Mouse (Mus musculus) embryo, embryonic 10.5 days (tissue): ENCODE data around the gene Ube2t.
A peak's percentile ranks its signal among the peaks of the same experiment; 100 is the strongest.

ENCODE experiments used
- DNase-seq: peaks from one replicate; pipeline ENCODE4 v3.0.0-alpha.2; 2015; ENCODE audit warnings: low spot score

Ube2t gene

DNA sequence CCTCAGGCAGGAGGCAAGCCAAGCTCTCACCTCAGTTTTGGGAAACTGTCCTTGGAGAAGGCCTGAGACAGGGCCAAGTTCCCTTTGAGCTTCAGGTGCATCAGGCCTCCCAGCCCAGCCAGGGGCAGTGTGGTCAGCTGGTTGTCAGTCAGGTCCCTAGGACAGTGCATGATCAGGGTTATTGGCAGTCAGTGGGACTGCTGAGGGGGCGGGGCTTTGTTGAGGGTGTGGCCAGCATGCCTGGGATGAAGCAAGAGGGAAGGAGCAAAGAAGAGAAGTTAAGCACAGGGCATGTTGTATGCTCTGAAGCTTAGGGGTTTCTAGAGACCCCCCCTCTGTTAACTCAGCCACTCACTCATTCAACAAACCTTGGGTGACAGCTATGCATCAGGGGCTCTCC lies 33.6 kb downstream of the Ube2t start:
- no peak for DNase-seq

DNA sequence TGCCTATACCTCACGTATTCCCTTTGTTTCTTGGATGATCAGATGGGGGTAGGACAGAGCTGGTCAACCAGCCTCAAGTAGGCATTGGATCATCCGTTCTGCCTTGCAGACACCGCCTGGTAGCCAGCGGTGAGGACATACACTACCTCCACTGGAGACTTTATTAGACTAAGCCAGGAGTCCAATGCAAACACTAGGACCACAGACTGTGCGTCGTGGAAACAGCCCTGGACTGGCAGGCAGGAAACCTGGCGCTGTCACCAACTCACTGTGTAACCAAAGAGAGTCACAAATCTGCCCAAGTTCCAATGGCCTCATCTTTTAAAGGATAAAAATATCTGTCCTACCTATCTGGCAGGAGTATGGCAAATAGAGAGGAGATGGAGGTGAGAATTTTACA lies 34.1 kb downstream of the Ube2t start:
- no peak for DNase-seq

DNA sequence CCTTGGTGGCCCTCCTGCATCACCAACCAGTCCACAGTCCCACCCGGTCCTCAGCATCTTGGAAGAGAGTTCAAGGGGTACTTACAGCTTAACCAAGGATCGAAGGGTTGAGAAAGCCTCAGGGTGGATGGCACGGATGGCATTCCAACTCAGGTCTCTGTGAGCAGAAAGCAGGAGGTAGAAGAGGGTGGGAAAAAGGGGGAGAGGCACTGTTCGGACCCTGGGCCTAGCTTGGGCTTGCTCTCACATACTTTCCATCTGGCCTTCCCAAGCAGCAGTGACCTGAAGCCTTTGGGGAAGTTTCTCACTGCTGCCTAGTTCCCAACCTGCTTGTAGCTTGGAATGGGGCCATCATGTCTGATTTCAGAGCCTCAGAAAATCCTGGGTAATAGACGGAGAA lies 35.2 kb downstream of the Ube2t start:
- DNase-seq, result no peak

DNA sequence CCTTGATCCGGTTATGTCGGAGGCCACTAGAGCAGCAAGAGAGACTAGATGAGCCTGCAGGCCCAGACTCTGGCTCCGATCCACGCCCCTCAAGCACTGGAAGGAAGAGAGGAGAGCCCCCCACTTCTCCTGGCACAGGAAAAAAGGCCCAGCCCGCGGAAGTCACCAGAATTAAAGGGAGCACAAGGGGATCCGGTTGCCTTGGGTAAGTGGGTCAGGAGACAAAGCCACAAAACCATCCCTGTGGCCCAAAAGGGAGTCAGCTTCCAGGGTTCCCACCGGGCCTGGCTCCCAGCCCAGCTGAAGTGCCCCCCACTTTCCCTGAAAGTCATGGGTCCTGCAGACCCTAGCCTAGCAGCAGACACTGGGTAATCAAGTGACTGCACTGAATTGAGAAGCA lies 35.9 kb downstream of the Ube2t start:
- no peak for DNase-seq

DNA sequence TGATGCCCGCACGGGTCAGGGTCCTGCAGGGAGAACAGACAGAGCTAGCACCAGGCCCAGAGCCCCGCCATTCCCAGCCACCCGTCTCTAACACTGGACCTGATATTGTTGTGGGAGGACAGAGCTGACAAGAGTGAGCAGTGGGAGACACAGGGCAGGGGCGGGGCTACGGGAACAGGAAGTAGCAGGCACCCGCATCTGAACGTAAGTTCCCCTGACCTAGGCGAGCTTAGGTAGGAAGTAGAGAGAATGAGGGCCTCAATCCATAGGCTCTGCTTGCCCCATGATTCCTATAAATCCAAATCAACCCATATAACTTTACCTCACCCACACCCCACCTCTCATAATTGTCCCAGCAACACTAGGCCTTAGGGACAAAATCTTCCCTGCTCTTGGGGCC lies 38.2 kb downstream of the Ube2t start:
- no peak for DNase-seq

DNA sequence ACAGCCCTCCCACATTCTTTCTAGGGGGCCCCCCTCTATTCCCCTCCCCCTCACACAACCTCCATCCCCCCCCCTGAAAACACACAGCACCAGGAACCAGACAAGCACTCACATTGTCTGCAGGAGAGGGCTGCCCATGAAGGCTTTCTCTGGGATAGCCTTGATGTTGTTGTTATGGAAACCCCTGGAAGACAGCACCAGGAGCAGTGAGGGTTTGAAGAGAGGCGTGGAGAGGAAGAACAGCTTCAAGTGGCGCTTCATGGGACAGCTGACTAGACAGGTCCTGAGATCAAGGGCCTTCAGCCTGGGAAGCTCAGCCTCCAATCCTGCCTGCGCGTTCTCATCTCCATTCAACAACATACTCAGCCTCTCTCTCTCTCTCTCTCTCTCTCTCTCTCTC lies 41.0 kb downstream of the Ube2t start:
- no peak for DNase-seq

DNA sequence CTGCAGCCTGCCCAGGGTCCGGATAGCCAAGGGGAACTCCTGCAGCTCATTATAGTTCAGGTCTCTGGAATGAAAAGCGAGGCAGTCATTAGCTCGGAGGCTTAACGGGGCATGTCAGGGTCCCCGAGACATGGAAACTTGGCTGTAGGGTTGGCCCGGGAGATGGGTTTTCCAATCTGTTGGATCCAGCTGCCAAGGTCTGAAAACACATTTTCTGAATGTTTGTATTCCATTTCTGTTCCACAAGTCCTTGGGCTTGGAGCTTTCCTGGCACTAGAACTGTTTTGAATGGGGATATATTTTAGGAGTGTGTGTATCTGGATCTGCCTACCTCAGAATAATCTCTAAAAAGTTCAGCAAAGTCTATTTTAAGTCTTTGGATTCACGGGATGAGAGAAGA lies 43.3 kb downstream of the Ube2t start:
- no peak for DNase-seq

DNA sequence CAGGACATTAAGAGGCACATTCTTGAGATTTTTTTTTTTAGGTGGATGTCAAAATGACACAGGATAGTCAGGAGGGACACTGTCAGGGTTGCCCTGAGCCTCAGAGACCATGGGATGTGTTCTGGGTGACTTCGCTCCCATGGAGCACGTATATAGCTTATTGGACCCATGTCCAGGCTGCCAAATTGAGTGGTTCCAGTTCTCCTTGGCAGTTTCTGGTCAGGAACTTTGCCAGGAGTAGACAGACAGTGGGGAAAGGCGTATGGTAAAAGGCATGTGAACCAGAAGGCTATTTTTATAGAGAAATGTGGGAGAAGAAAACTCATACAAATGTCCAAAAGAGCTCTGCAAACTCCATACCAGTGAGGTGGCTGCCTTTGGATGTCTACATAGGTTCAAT lies 47.5 kb downstream of the Ube2t start:
- no peak for DNase-seq

DNA sequence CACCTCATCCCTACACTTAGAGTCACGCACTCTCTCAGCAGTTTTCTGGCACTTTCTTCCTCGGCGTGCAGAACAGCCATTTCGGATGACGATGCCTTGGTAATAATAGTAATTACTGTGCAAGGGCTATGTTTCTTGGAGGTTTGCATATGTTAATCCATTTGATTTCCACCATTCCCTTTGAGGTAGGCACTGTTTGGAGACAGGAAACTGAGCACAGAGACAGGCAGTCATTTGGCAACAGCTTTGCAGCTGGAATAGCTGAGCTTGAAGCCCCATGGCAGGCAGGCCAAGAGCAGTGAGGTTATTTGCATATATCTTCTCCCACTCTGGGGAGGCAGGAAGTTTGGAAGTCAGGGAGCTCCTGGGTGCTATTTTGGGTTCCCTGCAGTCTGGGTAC lies 49.5 kb downstream of the Ube2t start:
- DNase-seq, result no peak

DNA sequence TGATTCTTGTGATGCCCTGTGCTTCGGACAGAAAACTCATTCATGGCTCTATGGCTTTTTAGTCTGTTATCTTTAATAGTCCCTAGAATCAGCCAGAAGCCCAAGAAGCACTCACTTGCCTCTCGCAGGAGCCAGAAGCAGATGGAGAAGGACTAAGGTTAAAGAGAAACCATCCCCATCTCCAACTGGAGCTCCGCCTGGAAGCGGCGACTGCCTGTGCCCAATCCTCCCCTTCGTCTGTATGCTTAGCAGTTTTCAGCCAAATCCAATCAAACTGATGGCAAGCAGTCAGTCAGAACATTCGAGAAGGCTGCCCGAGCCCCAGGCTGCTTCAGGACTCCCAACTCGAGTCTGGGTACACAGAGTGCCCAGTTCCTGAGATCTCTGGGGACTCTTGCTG lies 50.1 kb downstream of the Ube2t start:
- DNase-seq, result no peak

DNA sequence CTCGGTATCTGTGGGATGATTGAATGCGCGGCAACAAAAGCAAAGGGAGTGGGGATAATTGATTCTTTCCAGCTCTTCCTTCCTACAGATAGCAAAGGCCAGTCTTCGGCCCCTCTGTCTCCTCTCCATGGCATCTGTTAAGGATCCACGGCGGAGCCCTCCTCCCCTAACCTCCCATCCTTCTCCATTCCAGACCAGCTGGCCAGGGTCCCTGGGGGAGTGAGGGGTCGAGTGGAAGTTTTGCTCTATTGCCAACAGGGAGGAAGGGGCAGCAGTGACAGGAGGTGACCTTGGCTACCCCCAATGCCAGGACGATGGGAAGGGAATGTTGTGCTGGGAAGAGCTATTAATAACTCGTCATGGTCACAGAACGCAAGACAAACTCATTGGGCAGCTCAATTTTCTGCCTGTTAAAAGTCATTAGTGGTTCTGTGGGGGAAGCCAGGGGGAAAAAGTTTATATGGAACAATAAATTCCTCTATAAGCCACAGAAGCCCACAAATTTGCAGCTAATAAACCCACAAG lies 52.6 kb downstream of the Ube2t start:
- peak; percentile 49 for DNase-seq

DNA sequence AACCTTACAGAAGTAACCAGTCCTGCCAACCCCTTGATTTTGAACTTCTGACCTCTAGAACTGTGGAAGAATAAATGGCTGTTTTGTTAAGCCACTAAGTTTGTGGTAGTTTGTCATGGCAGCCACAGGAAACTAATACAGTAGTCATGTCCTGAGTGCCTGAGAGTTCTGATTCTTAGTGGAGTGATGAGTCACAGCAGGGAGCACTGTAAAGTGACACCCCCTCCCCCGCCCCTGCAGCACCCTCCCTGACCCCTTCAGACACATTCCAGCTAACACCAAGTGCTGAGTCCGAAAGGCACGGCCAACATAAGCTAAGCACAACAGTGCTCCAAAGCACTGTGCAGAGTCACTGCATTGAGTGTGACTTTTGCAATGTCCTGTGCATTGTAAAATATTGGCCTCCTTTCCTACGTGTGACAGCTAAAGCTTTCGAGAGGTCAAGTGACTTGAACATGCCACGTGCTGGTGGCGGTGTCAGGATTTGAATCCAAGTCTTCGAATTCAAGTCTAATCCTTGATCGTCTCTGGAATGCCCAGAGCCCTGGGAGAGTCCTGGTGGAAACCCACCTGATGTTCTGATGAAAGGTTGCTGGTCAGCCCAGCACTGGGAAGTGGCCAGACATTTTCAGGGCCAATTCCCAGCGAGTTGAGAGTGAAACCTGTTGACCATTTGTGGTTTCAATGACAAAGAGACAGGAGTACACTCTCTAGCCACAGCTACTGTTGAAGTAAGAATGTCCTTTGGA lies 54.7 kb downstream of the Ube2t start:
- peak; percentile 18 for DNase-seq

DNA sequence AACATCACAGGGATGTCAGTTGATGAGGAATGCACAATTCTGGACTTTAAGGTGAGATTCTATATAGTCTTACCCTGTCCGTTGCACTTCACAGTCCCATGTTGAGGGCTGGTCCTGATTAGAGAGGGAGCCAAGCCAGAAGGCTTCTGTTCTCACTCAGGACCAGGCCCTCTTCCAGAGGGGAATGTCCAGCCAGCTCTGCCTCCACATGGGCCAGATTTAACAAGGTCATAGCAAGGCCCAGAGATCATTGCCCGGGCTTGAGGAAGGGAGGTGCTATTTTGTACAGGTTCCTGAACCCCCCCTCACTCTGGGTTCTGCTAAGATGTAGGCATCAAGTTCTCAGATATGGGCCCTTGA lies 55.3 kb downstream of the Ube2t start:
- DNase-seq, result no peak

DNA sequence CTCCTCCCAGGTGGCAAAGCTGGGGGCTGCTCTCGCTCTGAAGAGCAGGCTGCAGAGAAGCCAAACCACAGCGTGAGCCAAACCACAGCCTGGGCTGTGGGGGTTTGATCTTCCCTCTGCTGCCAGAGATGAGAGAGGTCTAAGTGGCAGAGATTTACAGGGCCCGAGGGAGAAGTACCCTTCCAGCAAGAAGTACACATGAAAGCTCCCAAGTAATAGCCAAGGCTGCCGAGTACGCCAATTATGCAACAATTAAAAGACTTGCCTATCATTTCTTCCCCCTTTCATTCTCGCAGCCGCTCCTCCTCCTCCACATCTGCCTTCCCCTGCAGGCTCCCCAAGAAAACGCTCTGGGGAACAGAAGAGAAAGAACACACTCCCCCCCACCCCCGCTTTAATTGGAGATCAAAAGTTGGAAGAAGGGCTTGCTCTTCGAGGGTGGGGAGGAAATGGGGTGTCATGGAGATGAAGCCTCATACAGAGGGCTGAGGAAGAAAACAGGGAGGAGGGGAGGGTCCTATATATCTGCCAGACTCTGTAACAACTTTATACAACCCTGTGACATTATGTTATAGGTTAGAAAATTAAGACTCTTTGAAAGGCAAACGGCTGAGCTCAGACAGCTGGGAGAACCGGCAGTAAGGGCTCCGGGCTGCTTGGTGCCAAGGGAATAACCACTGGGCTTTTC lies 56.9 kb downstream of the Ube2t start:
- peak; percentile 26 for DNase-seq

DNA sequence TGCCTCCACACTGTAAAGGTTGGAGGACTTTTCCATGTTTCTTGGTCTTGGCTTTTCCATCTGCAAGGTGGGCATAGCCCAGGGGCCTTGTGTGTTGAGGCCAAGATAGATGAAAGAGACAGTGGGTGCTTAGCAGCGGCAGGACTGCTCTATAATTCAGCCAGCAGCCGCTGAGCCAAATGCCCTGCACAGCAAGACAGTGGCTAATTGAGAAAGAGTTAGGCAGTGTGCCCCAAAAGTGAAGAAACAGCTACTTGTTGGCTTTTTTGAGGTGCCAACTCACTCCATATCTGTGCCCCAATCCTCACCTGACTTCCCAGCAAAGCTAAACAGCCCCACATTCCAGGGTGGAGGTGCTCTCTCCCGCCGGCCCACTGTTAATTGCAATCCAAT lies 57.4 kb downstream of the Ube2t start:
- DNase-seq, result no peak

DNA sequence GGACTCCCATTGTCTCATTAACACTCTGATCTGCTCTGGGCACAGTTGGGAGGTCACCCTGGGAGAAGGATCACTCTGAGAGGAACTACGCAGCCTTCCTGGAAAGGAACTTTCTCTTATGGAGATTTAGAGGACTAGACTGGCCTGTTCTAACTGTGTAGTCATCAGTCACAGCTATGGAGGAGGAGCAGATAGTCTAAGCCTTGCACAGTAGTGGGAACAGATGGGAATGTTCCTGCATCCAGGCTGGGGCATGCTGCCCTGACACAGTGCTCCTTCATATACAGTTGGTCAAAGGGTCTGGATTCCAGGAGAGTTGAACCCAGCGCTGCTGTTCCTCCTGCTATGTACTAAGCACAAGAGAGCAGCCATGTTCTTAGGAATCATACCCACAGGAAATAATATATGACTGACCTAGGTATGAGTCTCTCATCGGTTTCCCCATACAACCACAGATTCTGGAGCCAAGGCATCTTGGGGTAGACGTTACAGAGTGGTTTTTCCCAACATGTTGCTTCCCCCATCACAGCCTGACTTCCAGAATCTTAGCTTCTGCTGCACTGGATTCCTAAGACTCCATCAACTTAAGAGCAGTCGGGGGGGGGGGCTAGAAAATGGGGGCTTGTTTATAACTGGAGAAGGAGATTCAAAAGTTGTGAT lies 58.0 kb downstream of the Ube2t start:
- DNase-seq, result no peak

DNA sequence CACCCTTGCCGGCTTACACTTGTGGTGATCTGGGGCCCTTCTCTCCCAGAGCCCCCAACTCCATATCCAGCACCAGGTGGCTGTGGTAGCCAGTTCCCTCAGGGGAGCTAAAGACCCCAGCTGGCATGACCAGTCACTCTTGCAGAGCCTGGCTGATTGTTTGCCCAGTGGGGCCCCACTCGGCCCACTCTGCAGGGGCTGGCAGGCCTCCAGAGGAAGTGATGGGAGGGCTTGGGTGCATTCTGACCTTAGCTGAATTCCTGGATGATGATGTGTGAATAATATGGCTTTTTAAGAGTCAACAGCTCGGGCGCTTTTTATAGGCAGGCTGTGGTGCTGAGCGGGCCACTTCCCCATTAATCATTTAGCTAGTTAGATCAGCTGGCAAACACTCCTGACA lies 58.6 kb downstream of the Ube2t start:
- DNase-seq, result no peak

DNA sequence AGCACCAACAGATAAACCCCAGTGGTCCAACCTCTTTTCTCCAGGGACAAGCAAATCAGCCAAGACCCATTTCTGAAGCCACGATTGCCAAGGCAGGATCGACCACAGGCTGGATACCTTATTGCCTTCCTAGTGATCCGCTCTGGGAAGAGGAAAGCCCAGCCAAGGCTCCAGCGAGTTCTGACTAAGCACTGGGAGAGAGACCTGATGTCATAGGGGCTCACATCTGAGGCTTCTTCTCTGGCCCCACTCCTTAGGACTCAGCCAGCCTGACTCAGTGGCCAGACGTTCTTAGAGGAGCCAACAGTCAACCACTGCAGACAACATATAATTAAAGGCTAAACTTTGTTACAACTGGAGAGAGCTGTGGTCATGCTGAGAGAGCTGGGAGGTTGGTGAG lies 59.6 kb downstream of the Ube2t start:
- no peak for DNase-seq

DNA sequence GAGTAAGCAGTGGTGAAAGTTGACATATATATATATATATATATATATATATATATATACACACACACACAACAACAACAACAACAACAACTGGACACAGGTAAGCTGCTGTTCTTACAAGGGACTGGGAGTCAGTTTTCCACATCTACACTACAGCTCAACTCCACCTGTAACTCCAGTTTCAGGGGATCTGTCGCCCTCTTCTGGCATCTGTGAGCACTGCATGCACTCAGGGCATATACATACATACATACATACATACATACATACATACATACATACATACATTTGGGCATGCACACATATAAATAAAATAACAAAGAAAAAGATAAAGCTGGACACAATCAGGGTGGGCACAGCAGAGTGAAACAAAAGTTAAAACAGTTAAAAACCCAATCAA lies 61.2 kb downstream of the Ube2t start:
- no peak for DNase-seq
